Mouse (Mus musculus) thymus, postnatal 14 days (tissue): ENCODE data around the gene Inf2.

ENCODE experiments used
- DNase-seq: peaks from one replicate; pipeline ENCODE4 v3.0.0; 2021

Gene Inf2

GRCm38 (mm10) chr12:112596891-112597500, 8.4 kb downstream of the Inf2 start:
- no peak for DNase-seq

GRCm38 (mm10) chr12:112597618-112598017, 9.0 kb downstream of the Inf2 start:
- no peak for DNase-seq

GRCm38 (mm10) chr12:112599198-112599597, 10.6 kb downstream of the Inf2 start:
- DNase-seq: no peak

GRCm38 (mm10) chr12:112599942-112600611, 11.5 kb downstream of the Inf2 start:
- DNase-seq: no peak

- DNase-seq: no peak
Measured at GRCm38 (mm10) chr12:112604022-112604421, 15.4 kb downstream of the Inf2 start.

GRCm38 (mm10) chr12:112604709-112605649, 16.4 kb downstream of the Inf2 start:
- DNase-seq: peak; percentile 54

- peak; percentile 79 for DNase-seq
Measured at GRCm38 (mm10) chr12:112605766-112606165, 17.2 kb downstream of the Inf2 start.

- DNase-seq: no peak
Measured at GRCm38 (mm10) chr12:112606998-112607397, 18.4 kb downstream of the Inf2 start.

- no peak for DNase-seq
Measured at GRCm38 (mm10) chr12:112609031-112609430, 20.4 kb downstream of the Inf2 start.

- DNase-seq: no peak
Measured at GRCm38 (mm10) chr12:112616668-112617067, 28.1 kb downstream of the Inf2 start.

GRCm38 (mm10) chr12:112617184-112617583, 28.6 kb downstream of the Inf2 start:
- DNase-seq: peak; percentile 47

GRCm38 (mm10) chr12:112617898-112618380, 29.4 kb downstream of the Inf2 start:
- peak; percentile 89 for DNase-seq

GRCm38 (mm10) chr12:112618981-112619685, 30.5 kb downstream of the Inf2 start:
- peak; percentile 61 for DNase-seq

- peak; percentile 58 for DNase-seq
Measured at GRCm38 (mm10) chr12:112619686-112620353, 31.2 kb downstream of the Inf2 start, which contains the start of gene Adssl1. TSS of gene Adssl1 (plus strand) at chr12:112620045.

GRCm38 (mm10) chr12:112620354-112621061, 31.9 kb downstream of the Inf2 start:
- DNase-seq: peak; percentile 34

GRCm38 (mm10) chr12:112621900-112622299, 33.3 kb downstream of the Inf2 start:
- DNase-seq: no peak

- peak; percentile 73 for DNase-seq
Measured at GRCm38 (mm10) chr12:112623742-112624141, 35.2 kb downstream of the Inf2 start.

- DNase-seq: no peak
Measured at GRCm38 (mm10) chr12:112625700-112626099, 37.1 kb downstream of the Inf2 start.

GRCm38 (mm10) chr12:112626455-112626854, 37.9 kb downstream of the Inf2 start:
- DNase-seq: no peak

GRCm38 (mm10) chr12:112627097-112627881, 38.7 kb downstream of the Inf2 start:
- DNase-seq: peak; percentile 37
